Mouse (Mus musculus) frontal cortex, adult (tissue): ENCODE data around the gene Sgms2.

ENCODE experiments used
- ATAC-seq: cut with Nextera tagmentation; 2 replicates; pipeline ENCODE4 v1.9.2; 2017; ENCODE audit warnings: mild to moderate bottlenecking, moderate library complexity, mixed read lengths; ENCODE audit not compliant: low TSS enrichment

Sgms2 gene

DNA sequence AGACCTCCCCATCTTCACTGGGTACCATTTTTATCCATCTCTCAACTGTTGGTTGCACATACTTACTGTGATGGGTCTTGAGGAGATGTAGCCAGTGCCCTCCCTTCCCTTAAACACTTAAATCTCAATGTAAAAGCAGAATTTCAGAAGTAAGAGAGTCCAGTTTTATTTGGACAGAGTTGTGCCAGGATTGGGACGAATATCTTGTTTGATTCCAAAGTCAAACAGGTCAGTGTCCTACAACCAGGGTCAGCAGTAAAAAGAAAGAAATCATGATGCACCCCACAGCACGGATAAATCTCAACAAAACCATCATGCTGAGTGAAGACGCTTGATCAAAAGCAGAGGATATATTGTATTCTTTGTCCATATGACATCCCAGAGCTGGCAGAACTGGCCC, 183.4 kb downstream of the Sgms2 start:
- ATAC-seq = no peak

DNA sequence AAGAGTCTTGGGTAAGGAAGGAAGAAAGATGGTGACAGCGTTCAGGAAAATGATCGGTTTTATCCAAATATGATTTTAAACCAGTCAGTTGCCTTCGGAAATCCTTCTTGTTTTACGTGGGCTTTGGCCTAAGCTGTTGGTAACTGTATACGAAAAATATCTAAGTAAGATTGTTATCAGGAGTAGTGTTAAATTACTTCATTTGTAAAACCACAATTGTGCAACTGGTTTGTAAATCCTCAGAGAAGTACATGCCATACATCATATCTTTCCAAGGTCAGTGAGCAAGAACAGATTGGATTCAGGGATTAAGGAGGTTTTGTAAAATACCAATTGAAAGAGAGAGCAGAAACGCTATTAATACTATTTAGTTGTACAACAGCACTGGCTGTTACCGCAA, 185.0 kb downstream of the Sgms2 start:
- no peak for ATAC-seq

DNA sequence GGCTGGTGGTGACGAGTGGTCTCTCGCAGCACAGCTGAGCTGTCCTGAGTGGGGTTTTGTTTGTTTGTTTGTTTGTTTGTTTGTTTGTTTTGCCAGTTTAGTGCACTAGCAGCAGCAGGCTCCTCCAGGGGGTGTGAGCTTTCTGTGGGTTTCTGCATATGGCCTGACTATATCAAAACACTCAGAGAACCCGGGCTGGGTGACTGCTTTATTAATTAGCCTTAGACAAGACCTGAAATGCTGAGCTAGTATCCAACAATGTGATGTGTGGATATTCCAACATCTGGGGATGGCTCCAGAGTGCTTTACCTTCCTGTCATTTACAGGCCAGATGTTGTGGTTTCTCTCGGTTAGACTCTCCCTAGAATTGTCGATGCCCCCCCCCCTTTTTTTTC, 187.9 kb downstream of the Sgms2 start:
- peak; percentile 10; the same call in 1 of the 2 replicates for ATAC-seq

DNA sequence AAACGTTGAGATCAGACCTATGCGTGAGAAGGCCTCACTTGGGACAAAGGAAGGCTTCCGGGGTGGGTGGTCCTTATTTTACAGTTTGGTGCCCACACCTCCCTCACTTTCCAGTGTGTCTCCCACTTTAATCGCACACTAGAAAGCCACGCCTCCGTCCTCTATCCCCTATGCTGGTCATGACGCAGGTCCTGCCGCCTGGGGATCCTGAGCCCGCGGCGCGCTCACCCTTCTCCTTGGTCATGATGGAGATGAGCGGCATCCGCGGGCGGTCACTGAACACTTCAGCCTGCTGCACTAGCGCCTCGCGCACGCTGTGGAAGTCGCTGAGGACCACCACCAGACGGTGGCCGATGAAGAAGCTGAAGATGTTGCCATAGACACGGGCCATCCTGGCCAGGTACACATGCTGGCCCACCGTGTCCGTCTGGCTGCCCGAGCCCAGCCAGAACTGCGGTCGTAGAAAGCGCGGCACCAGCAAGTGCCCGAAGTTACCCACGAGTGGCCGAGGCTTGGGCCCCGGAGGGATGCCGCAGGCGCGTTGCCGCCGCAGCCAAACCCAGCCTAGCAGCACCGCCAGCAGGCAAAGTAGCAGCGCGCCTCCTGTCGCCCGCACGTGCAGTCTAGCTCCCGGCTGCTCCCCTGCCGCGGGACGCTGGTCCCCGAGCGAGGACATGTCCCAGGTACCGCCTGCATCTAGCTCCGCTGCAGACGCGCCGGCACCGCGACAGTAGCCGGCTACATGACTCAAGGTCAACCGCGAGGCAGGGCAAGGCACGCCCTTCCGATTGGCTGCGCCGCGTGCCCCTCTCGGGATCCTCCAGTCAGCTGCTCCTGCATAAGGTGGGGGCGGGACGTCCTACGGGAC, 188.5 kb downstream of the Sgms2 start, which contains the start of gene Cyp2u1:
Gene Cyp2u1, minus strand, starts transcription at position 776 of the 868 bp plus-strand sequence.
- peak; percentile 96 for ATAC-seq

DNA sequence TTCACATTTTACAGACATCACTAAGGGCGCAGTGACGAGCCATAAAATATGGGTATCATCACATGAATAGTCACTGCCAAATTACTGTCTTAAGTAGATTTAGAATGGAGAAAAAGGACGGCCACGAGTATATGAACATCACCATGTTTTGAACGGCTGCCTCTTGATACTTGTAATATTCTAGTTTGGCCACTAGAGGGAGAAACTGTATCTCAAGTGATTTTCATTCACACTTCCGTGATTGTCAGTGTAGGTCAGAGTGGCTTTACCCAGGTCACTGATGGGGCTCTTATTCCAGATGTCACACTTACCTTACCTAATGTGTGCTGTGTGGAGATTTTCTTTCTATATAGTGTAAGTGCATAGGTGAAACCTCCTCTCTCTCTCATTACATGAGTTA, 191.3 kb downstream of the Sgms2 start:
- ATAC-seq = no peak

DNA sequence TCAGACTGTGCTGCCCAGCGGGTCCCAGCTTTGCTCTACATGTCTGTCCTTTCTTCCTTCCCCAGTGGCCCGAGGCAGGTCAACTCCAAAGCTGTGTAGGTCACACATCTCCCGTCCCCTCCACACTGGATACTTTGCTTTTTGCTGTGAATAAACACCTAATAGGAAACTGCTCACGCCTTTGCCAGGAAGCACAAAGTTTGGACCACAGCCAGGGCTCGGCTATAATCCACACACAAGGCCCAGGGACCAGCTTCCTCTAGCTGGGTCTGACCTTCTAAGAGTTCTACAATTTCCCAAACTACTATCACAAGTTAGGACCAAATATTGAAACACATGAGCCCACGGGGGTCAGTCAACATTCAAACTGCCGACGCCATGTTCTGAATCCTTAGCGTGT, 192.1 kb downstream of the Sgms2 start:
- ATAC-seq = no peak

DNA sequence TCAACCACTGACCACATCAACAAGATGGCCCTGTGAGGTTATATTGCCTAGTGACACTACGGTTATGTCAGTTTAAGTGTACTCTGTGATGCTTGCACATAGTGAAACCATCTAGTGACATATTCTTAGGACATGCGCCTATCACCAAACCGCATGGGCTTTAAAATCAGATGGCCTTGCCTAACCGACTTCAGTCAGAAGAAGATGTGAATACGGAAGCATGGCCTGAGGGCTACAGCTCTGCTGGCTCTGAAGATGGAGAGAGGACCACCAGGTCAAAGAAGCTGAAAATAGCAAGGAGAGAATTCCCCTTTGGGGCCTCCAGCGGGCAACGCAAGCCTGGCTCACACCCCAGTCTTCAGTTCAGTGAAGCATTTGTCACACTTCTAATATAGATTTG, 194.3 kb downstream of the Sgms2 start:
- ATAC-seq = no peak

DNA sequence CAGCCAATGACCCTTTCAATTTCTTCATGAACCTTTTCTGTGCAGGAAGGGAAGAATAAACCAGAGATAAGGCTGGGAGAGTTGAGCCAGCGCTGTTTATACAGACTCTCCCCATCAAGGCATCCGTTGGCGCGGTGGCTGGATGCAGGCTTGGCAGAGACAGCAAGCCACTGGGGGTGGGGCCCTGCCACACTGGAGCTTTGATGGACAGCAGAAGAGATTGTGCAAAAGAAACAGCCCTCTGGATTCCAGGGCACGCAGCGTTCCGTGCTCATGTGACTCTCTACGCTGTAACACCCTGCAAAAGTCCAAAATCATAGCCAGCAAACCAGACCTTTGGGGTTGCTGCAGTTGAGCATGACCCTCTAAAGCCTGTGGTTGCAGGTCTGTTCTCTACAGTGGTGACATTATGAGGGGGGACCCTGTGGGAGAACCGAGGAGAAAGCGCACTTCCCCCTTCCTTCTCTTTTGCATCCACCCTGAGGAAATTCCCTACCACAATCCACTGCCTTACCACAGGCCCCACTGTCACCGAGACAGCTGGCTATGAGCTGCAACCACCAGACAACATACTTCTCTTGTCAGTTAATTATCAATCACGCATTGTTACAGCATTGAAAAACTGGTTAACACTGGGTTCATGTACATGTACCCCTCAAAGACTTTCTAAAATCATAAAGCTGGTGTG, 195.6 kb downstream of the Sgms2 start:
- ATAC-seq = no peak

DNA sequence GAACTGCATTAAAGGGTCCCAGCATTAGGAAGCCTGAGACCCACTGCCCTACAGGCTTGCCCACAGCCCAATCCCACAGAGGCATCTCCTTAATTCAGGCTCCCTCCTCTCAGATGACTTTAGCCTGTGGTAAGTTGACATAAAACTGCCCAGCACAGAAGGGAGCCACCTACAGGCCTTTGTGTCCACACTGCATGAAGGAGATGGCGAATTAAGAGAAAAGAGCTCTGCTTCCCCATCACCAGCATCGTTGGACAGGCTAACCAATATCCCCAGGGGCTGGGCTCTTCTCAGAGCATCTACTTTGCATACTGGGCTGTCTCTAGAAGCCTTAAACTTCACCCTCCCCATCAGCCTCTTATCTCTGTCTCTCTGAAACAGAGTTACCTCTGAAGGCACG, 196.7 kb downstream of the Sgms2 start:
- no peak for ATAC-seq

DNA sequence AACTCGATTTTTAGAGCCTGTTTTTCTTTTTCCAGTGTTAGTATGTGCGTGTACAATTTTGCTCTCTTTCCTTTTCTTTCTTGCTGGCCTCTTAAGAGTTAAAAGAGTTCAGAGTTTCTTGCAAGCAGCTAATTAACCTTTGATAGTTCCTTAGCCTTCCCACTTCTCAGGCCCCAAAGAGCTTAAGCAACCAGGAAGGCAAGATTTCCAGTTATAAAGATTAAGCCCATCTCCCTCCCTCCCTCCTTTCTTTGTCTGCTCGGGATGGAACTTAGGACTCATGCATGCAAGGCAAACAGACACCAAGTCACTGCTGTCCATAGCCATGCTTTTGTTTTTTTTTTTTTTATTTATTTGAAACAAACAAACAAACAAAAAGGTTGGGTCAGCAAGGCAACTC, 198.3 kb downstream of the Sgms2 start:
- no peak for ATAC-seq

DNA sequence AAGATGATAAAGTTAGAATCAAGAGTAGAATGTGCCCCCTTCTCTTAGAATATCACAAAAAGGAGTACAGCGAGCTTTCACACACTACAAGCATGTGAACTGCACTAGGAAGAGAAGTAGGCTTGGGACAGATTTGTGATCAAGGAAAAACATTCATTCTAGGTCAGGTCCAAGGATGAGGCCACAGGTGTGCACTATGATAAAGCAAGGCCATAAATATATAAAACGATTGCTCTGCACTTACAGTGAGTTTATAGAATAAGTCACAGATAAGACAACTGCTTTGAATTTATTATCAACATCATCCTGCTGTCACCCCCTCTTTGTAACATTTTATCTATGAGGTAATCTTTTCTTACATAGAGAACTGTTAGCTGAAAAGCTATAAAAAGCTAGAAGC, 198.9 kb downstream of the Sgms2 start:
- no peak for ATAC-seq

DNA sequence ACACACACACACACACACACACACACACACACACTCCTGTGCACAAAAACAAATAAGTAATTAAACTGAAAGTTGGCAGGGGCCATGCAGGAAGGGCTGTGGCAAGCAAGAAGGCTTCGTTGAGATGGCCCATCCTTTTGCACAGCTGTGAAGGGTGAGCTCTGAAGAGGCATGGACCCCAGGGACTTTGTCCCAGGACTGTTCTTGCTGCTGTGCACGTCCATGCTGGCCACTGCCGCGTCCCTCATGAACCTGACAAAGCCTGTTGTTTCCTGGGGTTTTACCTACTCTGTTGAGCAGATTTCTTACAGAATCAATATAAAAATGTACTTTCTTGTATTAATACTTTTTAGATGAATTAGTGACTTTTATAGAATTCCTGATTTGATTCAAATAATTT, 199.3 kb downstream of the Sgms2 start:
- ATAC-seq = no peak

DNA sequence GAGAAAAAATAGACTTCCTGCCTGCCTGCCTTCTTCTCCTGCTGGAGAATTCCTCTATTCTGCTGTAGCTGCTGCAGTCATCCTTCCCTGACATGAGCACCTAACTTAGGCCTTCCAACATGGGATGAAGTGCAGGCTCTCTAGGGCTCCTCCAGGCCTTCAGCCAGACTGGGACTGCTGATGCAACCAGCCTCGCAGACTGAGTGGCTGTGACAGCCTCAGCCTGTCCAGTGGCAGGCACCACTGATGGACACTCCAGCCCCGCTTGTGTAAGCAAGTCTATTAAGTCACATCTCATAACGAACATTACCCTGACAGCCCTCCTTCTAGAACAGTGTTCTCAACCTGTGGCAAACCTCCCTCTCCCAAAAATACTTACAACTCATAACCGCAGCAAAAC, 217.1 kb downstream of the Sgms2 start:
- no peak for ATAC-seq

DNA sequence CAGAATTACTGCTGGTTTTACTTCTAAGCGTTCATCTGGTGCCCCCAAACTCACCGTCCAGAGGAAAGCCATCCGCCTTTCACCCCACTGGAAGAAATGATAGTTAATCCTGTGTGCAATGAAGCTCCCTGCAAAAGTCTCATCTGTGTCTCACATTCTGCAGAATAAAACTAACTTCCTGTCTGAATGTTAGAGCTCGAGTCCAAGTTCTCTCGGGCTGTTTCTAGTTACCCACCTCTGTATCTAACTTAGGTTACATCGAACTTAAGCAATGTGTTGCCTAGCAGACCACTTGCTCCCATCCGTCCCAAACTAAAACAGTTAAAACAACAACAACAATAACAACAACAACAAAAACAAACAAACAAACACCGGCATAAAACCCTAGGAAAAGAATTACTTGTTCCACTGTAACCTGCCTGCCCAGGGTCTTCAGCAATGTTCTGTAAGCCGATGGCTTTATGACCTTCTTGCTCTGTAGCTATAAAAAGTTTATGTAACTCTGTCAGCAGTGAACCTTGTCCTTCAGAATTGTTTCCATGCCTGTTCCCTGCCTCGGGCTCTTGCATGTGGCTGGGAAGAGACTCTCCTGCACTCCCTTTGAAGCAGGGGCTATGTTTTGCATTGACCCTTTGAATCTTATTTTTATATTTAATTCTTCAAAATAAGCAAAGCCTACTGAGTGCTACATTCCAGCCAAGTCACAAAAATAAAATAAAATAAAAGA, 218.7 kb downstream of the Sgms2 start:
- peak; percentile 58 for ATAC-seq

DNA sequence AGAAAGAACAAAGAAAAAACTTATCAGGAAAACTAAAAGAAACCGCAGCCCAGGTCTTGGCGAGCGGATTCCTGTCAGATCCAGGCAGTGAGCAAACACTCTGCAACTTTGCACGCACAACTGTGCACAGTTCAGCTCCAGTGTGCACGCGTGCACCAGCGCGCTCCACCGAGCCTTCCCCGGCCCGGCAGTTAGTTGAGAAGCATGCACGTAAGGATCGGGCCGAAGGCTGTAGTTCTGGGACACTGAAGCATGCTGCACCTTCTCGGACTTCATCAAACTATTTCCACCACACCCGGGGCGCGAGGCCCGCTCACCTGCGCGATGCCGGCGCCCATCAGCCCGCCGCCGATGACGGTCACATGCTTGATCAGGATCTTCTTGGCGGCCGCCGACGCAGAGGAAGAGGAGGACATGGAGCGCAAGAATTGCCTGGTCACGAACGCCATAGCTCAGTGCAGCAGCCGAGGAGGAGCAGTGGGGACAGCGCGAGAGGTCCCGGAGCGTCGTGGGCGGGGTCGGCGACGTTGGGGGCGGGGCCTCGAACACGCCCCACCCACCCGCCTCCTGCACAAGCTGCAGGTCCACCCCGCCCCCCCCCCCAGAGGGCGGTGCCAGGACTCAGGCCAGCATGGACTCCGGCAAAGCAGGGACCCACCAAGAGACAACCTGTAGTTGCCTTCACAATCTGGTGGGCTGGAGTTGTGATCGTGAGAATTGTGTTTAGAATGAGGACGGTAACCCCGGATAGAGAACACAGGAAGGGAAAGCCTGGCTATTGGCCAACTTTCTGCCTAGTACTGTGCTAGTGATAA, 219.4 kb downstream of the Sgms2 start, which contains the start of gene Hadh:
Gene Hadh, minus strand, starts transcription at position 543 of the 815 bp plus-strand sequence.
- peak; percentile 93 for ATAC-seq

DNA sequence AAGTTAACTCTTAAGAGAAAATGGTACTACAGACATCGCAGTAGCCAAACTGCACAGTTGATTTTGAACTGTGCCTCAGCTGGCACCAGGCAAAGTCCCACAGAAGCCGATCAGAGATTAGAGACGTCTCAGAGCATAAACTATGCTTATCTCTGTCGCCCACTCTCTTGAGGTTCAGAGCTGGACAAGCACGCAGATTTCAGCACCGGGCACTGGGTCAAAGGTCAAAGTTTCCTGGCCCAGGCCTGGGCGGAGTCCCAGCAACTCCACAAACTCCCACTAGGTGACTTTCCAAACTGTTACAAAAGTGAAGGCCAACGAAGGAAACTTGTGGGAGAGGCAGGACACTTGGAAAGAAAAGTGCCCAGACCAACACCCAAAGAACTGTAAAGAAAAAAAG, 220.1 kb downstream of the Sgms2 start:
- ATAC-seq = no peak

DNA sequence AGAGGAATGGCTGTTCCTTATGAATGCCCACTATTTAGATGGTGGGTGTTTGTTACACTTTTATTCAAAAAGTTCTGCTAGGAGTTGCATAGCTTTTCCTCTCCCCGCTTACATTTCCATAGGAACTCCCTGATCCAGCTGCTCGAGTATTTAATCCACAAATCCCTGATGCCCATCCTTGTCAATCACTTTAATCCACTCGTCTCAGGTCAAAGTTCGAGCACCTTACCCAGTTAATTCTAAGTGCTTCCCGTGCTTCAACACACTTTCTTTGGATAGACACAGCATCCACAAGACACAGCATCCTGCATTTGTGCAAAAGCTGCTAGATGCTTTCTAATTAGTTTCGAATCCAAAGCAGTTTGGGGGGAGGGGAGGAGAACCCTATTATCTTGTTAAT, 220.8 kb downstream of the Sgms2 start:
- no peak for ATAC-seq
